Mouse (Mus musculus): Measurements from ENCODE around the gene Pacsin1. TPM values are rescaled to one million over a fixed set of nuclear protein-coding genes. Genes with fewer than 3 reads are reported as not detected.

Pacsin1 gene
- total RNA-seq, 2 experiments from 2014 or later: 339 to 340 TPM

DNA sequence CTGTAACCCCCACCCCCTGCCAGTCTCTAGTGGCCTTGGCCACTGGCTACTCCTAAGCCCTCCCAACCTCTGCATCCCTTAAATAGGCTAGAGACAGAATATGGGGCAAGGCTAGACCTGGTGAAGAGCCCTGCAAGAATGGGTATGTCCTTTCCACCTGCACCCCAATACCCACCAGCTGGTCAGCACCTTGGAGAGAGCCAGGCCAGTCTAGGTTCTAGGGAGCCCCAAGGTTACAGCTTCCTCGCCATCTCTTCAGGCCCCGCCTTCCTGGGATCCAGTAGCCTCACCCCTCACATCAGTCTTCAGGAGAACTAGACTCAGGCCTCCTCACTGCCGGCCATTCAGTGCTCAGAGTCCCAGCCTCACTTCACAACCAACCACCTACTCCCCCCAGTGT, 69.0 kb downstream of the Pacsin1 start:
- DNase-seq (ENCODE audit: low spot score in 2 of 2): no peak

DNA sequence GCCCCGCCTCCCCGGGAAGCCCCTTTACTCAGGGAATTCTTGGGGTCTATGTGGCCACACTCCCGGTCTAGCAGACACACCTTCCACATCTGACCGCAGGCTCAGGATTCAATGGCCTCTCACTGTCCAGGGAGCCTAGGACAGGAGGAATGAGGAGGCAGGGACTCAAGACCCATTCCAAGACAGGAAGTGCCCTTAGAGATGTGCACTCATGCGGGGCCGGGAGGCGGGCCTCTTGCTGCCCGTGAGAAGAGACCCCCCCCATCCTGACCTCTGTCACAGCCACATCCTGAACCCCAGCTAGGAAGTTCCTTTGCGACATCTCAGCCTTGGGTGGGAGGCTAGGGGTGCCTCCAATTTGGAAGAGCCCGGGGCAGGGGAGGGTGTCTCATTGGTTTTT, 69.7 kb downstream of the Pacsin1 start:
- DNase-seq (ENCODE audit: low spot score in 2 of 2): no peak

DNA sequence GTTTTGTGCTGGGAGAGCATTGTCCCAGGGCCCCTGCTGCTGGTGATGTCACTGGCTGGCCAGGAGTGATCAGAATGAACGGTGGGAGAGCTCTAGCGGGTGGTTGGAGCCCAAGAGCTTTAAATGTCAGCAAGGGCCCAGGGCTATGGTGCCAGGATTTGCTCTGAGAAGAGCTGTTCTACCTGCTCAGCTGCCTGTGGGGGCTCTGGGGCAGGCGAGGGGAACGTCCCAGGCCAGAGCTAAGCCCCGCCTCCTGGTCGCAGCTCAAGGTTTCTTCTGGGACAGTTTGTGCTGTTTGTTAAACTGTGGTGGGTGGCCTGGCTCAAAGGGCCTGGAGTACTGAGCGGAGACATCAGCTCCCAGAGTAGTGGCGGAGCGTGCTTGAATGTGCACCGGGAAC, 70.1 kb downstream of the Pacsin1 start:
- DNase-seq (ENCODE audit: low spot score in 2 of 2): no peak

DNA sequence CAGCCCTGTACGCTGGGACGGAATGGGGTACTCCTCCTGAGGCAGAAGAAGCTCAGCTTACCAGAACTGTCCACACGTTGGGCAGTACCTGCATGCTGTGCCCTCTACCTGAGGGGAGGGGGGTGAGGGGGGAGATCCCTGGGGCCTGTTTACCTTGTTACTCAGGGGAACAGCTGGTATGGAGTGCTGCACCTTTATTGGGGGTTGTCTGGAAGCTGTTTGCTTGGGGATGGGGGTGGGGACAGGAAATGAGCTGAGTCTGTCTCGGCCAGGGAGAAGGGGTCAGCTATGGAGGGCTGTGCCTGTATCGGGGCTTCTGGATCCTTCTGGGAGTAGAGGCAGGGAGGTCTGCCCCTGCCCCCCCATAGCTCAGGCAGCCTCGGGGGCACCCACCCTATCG, 71.2 kb downstream of the Pacsin1 start:
- DNase-seq (ENCODE audit: low spot score in 2 of 2): no peak

DNA sequence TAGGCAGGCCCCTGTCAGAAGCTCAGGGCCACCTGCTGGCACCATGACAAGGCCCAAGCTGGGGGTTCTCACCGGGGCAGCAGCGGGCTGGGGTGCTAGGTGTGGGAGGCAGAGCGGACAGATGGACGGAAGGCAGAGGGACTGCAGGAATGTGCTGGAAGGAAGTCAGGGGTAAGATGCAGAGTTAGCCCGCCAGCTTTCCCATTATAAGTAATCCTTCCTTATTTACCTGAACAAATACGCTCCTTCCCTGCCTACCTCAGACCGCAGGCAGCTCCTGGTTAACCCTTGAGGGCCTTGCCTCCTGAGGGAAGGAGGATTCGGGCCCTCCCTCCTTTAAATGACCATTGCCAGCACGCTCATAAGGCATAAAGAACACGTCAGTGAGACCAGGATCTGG, 73.5 kb downstream of the Pacsin1 start, which contains the start of gene Spdef:
Spdef (minus strand) TSS at position 186 of the 400 bp plus-strand sequence.
- DNase-seq (ENCODE audit: low spot score in 2 of 2): no peak

DNA sequence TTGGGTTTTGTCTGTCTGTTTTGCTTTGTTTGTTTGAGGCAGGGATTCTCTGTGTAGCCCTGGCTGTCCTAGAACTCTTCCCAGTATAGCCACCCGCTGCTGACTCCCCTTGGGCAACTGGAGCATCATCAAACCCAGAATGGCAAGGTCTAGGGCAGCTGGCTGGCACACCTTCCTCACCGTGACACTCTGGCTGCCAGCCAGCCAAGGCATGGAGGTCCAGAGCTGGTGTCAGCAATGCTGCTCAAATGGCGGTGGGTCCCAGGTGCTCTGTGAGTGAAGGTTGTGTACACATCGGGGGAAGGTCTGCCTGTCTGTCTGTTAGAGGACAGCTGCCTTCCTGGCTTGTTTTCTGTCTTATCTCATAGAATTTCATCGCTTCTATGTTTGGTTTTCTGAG, 76.8 kb downstream of the Pacsin1 start:
- no peak for DNase-seq (ENCODE audit: low spot score in 2 of 2)

- DNase-seq (ENCODE audit: low spot score in 2 of 2): no peak
These were observed 77.4 kb downstream of the Pacsin1 start for GRCm38 (mm10) chr17:27732694-27733093.

DNA sequence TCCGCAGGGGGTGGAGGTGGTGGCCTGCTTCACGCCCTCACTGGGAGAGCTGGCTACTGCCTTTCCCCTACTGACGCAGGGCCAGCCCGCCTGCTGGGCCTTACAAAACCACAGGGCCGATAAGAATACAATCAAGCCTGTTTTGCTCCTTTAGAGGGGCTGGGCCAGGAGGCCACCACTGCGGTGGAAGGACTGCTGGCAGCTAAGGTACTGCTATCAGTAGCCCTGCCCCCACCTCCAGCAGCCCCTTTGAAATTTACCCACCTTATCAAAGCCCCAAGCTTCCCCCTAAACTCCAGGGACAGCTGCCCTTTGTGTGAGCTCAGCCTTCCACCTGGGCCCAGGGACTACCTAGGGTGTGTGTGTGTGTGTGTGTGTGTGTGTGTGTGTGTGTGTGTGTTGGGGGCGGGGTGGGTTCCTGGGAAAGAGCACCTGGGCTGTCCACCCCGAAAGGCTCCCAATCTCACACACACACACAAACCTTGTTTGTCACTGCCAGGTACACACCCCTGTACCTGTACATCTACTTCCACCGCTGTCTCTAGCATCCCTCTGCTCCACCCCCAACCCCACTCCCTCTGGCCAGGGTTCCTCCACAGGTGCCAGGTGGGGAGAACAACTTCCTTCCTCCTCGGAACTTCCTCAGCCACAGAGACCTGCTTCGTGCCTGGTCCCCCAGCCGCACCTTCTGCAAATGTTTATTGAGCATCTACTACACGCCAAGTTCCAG, 79.2 kb downstream of the Pacsin1 start:
- DNase-seq (ENCODE audit: low spot score in 2 of 2): no peak

DNA sequence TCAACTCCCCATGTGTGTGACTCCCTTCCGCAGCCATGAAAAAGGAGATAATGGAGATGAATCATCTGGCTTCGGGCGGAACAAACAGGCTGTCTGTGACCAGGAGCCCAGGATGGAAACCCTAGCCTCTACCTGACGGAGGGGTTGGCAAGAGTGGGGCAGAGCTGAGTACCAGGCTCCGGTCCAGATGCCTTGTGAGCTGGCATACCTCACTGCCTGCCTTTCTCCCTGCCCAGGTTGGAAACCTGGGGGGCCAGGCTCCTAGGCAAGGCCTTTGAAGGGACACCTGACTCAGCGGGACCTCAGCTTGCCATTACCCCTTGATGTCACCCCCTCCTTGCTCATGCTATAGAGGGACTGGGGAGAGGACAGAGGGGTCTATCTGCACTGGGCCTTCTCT, 85.7 kb downstream of the Pacsin1 start:
- no peak for DNase-seq (ENCODE audit: low spot score in 2 of 2)

DNA sequence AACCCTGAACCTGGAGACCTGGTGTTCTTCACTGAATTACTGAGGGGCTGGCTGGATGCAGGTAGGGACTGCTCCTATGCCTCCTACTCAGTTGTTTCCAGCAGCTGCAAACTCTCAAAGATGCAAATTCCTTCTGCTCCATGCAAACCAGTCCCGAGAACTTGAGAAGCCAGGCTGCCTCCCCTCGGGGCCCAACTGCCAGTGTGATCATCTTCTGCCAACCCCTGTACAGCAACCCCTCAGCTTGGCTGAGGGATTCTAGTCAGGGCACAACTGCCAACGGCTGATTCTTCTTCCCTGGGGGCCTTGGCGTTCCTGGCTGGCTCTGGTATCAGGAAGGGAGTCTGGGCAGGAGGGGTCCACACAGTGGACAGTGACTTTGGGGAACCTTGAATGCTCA, 91.1 kb downstream of the Pacsin1 start:
- DNase-seq (ENCODE audit: low spot score in 2 of 2): no peak

DNA sequence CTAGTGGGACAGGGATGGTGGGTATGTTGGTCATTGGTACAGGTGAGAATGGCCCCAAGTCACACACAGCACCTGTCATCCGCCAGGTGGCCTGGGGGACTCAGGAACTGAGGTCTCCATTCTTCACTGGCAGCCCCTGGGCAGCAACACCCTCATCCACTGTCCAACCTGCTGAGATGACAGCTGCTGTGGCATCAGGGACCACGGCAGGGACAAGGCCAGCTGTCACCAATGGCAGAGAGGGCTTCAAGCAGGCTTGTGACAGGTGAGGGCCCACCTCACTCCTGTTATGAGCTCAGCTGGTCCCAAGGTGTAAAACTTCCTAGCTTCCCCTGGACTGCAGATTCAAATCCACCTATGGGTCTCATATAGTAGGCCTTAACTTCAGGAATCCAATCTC, 92.8 kb downstream of the Pacsin1 start:
- DNase-seq (ENCODE audit: low spot score in 2 of 2): no peak

DNA sequence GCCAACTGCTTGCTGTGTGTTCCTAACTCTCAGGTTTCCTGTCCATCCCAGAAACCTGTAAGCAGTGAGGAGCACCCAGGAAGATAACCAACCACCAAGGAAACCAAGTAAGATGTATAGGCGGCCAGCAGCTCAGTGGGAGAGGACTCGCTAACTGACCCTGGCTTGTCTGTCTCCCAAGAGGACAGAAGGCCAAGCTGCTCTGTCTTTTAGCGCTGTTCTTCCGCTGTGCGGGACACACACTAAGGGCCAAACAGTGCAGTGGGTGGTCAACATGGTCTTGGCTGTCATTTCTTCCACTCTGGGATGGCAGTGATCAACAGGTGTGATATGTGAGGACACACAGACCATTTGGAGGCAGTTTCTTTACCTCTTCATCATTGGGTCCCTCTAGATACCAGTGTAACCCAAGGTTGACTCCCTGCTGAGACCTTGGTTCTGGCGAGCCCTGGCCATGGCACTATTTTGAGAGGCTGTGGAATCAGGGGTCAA, 95.2 kb downstream of the Pacsin1 start:
- DNase-seq (ENCODE audit: low spot score in 2 of 2): no peak

- peak in 1 of 2 experiments; percentile 69 for DNase-seq (ENCODE audit: low spot score in 2 of 2)
These were observed 96.2 kb downstream of the Pacsin1 start for GRCm38 (mm10) chr17:27751314-27752202.

DNA sequence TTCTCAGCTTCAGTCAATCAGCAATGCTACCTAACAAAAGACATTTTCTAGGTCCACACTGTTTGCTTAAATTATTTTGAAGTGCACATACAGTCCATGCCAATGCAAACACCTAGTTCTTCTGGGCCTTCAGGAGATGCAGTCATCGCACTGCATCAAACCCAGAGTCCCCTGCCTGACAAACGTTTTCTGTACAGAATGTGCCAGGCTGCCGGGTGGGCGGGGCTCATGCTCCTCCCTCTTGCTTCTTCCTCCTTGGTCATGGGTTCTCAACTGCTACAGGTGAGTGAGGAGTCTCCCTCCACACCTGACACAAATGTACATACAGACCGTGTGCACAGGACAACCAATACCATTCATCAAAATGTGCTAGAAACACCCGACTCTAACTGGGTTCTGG, 104.9 kb downstream of the Pacsin1 start:
- no peak for DNase-seq (ENCODE audit: low spot score in 2 of 2)

Other genes with a start within 250 kb of the Pacsin1 start
- gene Grm4, start 134.1 kb upstream of the Pacsin1 start, total RNA-seq (2021): 10 to 100 TPM in 1 of 2 experiments, 1 to 10 TPM in 1; 9.2 to 12.8 TPM
- gene Hmga1, start 99.0 kb upstream of the Pacsin1 start, total RNA-seq (2021): 10 to 100 TPM; 42.1 to 44.6 TPM
- 10 to 100 TPM; 66.6 to 67.1 TPM for gene AI413582, start 89.8 kb upstream of the Pacsin1 start, total RNA-seq (2021)
- gene Nudt3, start 32.0 kb upstream of the Pacsin1 start, total RNA-seq (2021): 100 to 1,000 TPM; 521 to 525 TPM
- gene RPS10-NUDT3, start 20.3 kb upstream of the Pacsin1 start, total RNA-seq (2021): 1 to 10 TPM in 1 of 2 experiments, not detected in 1; 1.9 TPM
- gene Rps10, start 18.8 kb upstream of the Pacsin1 start, total RNA-seq (2021): 100 to 1,000 TPM; 526 to 527 TPM
- gene Spdef, start 73.4 kb downstream of the Pacsin1 start, total RNA-seq (2021): not detected
- 100 to 1,000 TPM; 199 TPM for gene D17Wsu92e, start 165.1 kb downstream of the Pacsin1 start, total RNA-seq (2021)
- gene Snrpc, start 182.6 kb downstream of the Pacsin1 start, total RNA-seq (2021): 10 to 100 TPM; 44.8 to 51.7 TPM
- gene Uhrf1bp1, start 200.9 kb downstream of the Pacsin1 start, total RNA-seq (2021): 10 to 100 TPM; 13.7 to 14.5 TPM